Mouse (Mus musculus) CH12.LX (cell line): ENCODE results near the gene Ccdc6.

Source experiments
- ELF1 ChIP-seq: IDR thresholded peaks from 2 replicates; pipeline ENCODE4 v1.6.1; 2014; ENCODE audit warnings: low read depth, mild to moderate bottlenecking, inconsistent platforms, low read length, improper control_type of control experiment
- USF1 ChIP-seq: IDR thresholded peaks from 2 replicates; pipeline ENCODE4 v1.6.1; 2014; ENCODE audit warnings: low read depth, mild to moderate bottlenecking, inconsistent platforms, low read length, improper control_type of control experiment

- TF ChIP-seq ELF1 (no peak), USF1 (no peak)
These were observed 24.4 kb downstream of the Ccdc6 start for GRCm38 (mm10) chr10:70121406-70121695.
